Mouse (Mus musculus): Measurements from ENCODE around the gene Btrc. TPM values are rescaled to one million over a fixed set of nuclear protein-coding genes. Genes with fewer than 3 reads are reported as not detected.
A peak's percentile ranks its signal among the peaks of the same experiment; 100 is the strongest.

Gene Btrc
- polyA plus RNA-seq, 1 experiment: 5.0 TPM

- Histone ChIP-seq H3K27me3 (replicated peaks) (peaks cover 8% of the 10 kb centered on the region), H3K36me3 (replicated peaks; ENCODE audit: low read length) (peaks cover 66% of the 10 kb centered on the region), H3K9me3 (no peaks in the 10 kb centered on the region), H3K4me1 (peaks cover 24% of the 10 kb centered on the region), H3K4me3 (replicated peaks) (no peak overlapping the region)
- TF ChIP-seq FLI1 (IDR thresholded peaks at IDR 0.05; ENCODE audit: low read length) (no peak), GATA1 (IDR thresholded peaks at IDR 0.05; ENCODE audit: borderline replicate concordance, low read length) (no peak)
These were observed 190.6 kb downstream of the Btrc start for GRCm38 (mm10) chr19:45554136-45554535.

DNA sequence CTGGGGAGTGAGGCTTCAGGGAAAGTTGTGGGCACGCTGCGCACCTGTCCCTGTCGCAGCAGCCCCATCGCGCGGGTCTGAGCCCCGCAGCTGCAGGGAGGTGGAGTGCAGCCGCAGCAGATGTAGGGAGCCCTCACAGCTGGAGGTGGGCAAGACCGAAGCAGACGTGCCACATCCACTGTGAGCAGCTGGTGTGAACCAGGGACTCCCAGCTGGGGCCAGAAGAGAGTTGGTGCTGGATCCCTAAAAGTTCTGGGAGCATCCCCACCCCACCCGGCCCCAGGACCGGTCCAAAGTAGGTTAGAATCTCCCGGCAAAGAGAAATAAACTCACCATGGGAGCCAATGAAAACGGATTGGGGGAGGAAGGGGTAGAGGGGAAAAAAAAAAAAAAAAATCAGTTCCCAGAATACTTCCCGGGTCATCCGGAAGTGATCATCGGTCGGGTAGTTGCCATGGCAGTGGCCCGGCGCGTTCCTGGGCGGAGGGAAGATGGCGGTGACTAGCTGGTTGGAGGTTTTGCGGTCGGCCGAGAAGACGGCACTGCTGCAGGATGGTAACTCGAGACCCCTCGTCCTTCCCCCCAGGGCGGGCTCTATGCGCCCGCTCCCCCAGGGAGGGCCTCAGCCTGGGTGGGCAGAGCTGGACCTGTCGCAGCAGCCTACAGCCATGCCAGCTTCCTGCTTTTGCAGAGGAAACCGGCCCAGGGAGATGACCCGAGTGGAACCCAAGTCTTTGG, 196.8 kb downstream of the Btrc start, which contains the start of the genes Poll and Gm17018:
Poll (minus strand) TSS at position 379 of the 738 bp plus-strand sequence.
Gm17018 (plus strand) TSS at position 463 of the 738 bp plus-strand sequence.
- TF ChIP-seq FLI1 (IDR thresholded peaks at IDR 0.05; ENCODE audit: low read length) (no peak), GATA1 (IDR thresholded peaks at IDR 0.05; ENCODE audit: borderline replicate concordance, low read length) (no peak)
- Histone ChIP-seq H3K27me3 (replicated peaks) (no peaks in the 10 kb centered on the region), H3K9me3 (no peaks in the 10 kb centered on the region), H3K4me1 (peaks cover 51% of the 10 kb centered on the region), H3K36me3 (replicated peaks; ENCODE audit: low read length) (peaks cover 51% of the 10 kb centered on the region), H3K4me3 (replicated peaks) (peak within 1 kb of the TSS; percentile 99)

- Histone ChIP-seq H3K4me3 (replicated peaks) (no peak overlapping the region), H3K9me3 (no peaks in the 10 kb centered on the region), H3K36me3 (replicated peaks; ENCODE audit: low read length) (peaks cover 70% of the 10 kb centered on the region), H3K27me3 (replicated peaks) (peaks cover 2% of the 10 kb centered on the region), H3K4me1 (peaks cover 35% of the 10 kb centered on the region)
- TF ChIP-seq GATA1 (IDR thresholded peaks at IDR 0.05; ENCODE audit: borderline replicate concordance, low read length) (no peak), FLI1 (IDR thresholded peaks at IDR 0.05; ENCODE audit: low read length) (no peak)
These were observed 202.6 kb downstream of the Btrc start for GRCm38 (mm10) chr19:45565925-45566715.

GRCm38 (mm10) chr19:45567367-45567766, 203.8 kb downstream of the Btrc start:
- Histone ChIP-seq H3K27me3 (replicated peaks) (peaks cover 2% of the 10 kb centered on the region), H3K9me3 (no peaks in the 10 kb centered on the region), H3K36me3 (replicated peaks; ENCODE audit: low read length) (peaks cover 80% of the 10 kb centered on the region), H3K4me1 (peaks cover 24% of the 10 kb centered on the region), H3K4me3 (replicated peaks) (no peak overlapping the region)
- TF ChIP-seq FLI1 (IDR thresholded peaks at IDR 0.05; ENCODE audit: low read length) (no peak), GATA1 (IDR thresholded peaks at IDR 0.05; ENCODE audit: borderline replicate concordance, low read length) (no peak)

DNA sequence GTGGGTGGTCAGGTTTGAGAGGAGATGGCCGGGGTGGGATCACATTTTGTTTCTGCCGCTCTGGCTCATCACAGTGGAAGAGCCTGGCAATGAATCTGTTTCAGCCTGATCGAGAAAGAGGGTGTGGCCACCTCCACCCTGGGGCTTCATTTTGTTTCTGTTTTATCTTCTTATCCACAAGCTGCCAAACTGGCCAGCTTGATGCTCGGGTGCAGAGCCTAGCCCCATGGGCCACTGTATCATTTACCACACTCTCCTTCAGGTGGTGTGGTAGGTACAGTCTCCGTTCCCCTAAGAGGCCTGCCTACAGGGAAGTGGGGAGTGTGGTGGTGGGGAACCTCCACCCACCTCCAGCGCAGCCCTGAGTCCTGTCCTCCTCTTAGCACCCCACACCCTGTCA, 209.5 kb downstream of the Btrc start:
- H3K4me3 ChIP-seq (replicated peaks): no peak overlapping the region
- no peaks in the 10 kb centered on the region for H3K9me3 ChIP-seq
- peaks cover 2% of the 10 kb centered on the region for H3K27me3 ChIP-seq (replicated peaks)
- H3K36me3 ChIP-seq (replicated peaks; ENCODE audit: low read length): peaks cover 90% of the 10 kb centered on the region
- TF ChIP-seq GATA1 (IDR thresholded peaks at IDR 0.05; ENCODE audit: borderline replicate concordance, low read length) (no peak), FLI1 (IDR thresholded peaks at IDR 0.05; ENCODE audit: low read length) (no peak)
- peaks cover 44% of the 10 kb centered on the region for H3K4me1 ChIP-seq

GRCm38 (mm10) chr19:45573861-45574267, 210.3 kb downstream of the Btrc start:
- Histone ChIP-seq H3K4me3 (replicated peaks) (no peak overlapping the region), H3K36me3 (replicated peaks; ENCODE audit: low read length) (peaks cover 90% of the 10 kb centered on the region), H3K9me3 (no peaks in the 10 kb centered on the region), H3K27me3 (replicated peaks) (peaks cover 2% of the 10 kb centered on the region), H3K4me1 (peaks cover 50% of the 10 kb centered on the region)
- TF ChIP-seq FLI1 (IDR thresholded peaks at IDR 0.05; ENCODE audit: low read length): no peak
- TF ChIP-seq GATA1 (IDR thresholded peaks at IDR 0.05; ENCODE audit: borderline replicate concordance, low read length): no peak

DNA sequence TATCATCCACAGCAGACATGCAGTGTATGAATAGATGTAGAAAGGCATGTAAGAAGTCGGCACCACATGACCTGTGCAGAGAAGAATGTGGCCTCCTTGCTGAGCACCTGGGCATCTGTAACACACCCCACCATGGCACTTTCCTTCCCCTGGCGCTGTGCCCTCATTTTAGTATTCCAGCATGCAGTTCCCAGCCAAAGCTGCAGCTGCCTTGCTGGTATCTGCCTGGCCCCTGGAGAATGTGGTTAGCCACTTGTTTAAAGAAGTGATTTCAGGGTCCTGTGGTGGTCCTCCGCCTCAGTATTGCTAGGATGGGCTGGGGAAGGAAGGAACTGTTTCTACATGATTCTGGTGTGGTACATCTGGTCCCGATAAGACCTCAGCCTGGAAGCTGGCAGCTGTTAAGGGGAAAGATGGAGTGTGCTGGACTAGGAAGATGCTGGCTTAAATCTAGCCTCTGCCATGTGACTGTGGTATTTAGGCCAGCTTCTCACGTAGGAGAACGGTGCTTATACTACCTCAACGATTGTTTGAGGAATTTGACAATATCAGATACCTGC, 210.9 kb downstream of the Btrc start:
- H3K36me3 ChIP-seq (replicated peaks; ENCODE audit: low read length): peaks cover 91% of the 10 kb centered on the region
- no peaks in the 10 kb centered on the region for H3K27me3 ChIP-seq (replicated peaks)
- no peak for TF ChIP-seq FLI1 (IDR thresholded peaks at IDR 0.05; ENCODE audit: low read length)
- TF ChIP-seq GATA1 (IDR thresholded peaks at IDR 0.05; ENCODE audit: borderline replicate concordance, low read length): no peak
- peaks cover 52% of the 10 kb centered on the region for H3K4me1 ChIP-seq
- peak overlapping the region; percentile 62 for H3K4me3 ChIP-seq (replicated peaks)
- no peaks in the 10 kb centered on the region for H3K9me3 ChIP-seq

DNA sequence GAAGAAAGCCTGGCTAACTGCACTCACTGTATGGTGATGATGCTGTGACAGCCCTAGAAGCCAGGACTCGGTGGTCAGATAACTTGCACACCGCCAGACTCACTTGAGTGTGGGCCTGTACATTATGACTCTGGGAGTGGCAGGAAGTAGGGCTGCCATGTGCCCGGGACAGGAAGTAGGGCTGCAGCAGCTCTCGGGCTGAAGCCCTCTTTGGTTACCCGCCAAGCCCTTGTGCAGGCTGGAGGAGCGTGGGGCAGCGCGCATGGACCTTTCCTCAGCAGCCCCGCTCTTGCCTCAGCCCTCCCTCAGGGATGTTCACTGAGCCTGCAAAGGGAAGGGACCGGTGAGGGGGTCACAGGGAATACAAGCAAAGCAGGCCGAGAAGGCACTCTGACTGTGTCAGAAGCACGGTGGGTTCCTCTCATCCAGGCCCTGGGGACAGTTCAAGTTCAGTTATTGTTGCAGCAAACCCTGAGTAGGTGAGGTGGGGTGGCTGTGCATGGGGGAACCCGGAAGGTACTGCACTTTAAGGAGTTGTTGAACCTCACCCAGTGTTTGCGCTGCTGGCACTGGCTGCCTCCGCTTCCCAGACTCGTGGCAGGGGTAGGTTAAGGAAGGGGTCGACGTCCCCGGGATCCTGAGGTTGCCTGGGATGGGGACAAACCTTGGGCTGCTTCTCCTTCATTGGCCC, 211.6 kb downstream of the Btrc start:
- Histone ChIP-seq H3K4me1 (peaks cover 52% of the 10 kb centered on the region), H3K36me3 (replicated peaks; ENCODE audit: low read length) (peaks cover 93% of the 10 kb centered on the region), H3K27me3 (replicated peaks) (no peaks in the 10 kb centered on the region), H3K4me3 (replicated peaks) (peak overlapping the region; percentile 62), H3K9me3 (no peaks in the 10 kb centered on the region)
- TF ChIP-seq GATA1 (IDR thresholded peaks at IDR 0.05; ENCODE audit: borderline replicate concordance, low read length): no peak
- TF ChIP-seq FLI1 (IDR thresholded peaks at IDR 0.05; ENCODE audit: low read length): no peak

- peaks cover 52% of the 10 kb centered on the region for H3K4me1 ChIP-seq
- no peaks in the 10 kb centered on the region for H3K9me3 ChIP-seq
- peaks cover 95% of the 10 kb centered on the region for H3K36me3 ChIP-seq (replicated peaks; ENCODE audit: low read length)
- no peaks in the 10 kb centered on the region for H3K27me3 ChIP-seq (replicated peaks)
- H3K4me3 ChIP-seq (replicated peaks): peak overlapping the region; percentile 62
- TF ChIP-seq GATA1 (IDR thresholded peaks at IDR 0.05; ENCODE audit: borderline replicate concordance, low read length): no peak
- TF ChIP-seq FLI1 (IDR thresholded peaks at IDR 0.05; ENCODE audit: low read length): no peak
These were observed 212.1 kb downstream of the Btrc start for GRCm38 (mm10) chr19:45575632-45576001.
